Mouse (Mus musculus): ENCODE results near the gene Dip2a. TPM values are rescaled to one million over a fixed set of nuclear protein-coding genes. Genes with fewer than 3 reads are reported as not detected.

The Dip2a gene
- polyA plus RNA-seq, 1 experiment from 2014 or later = 9.0 TPM

DNA sequence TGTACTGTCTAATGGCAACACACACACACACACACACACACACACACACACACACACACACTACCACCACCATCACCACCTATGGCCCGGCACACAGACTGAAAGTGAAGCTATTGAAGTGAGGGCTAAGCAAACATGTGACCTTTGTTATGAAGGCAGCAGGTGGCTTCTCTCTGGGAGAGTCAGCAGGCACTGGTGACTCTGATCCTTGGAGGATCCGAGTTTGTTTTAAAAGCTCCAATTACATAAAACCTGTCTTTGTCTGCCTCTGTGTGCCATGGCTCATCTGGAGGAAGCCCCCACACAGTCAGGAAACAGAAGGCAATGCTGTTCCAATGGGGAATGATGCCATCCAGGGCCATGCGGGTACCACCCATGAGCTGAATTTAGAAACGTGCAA, 98.5 kb downstream of the Dip2a start:
- Histone ChIP-seq H3K36me3 (ENCODE audit: control insufficient read depth, insufficient read depth) (no peaks in the 10 kb centered on the region), H3K4me3 (ENCODE audit: low read length) (no peak overlapping the region), H3K27me3 (ENCODE audit: control insufficient read depth, insufficient read depth, low read length) (no peaks in the 10 kb centered on the region), H3K9ac (ENCODE audit: low read length) (no peak overlapping the region), H3K27ac (ENCODE audit: low read length) (no peak overlapping the region), H3K4me1 (ENCODE audit: control insufficient read depth, insufficient read depth, low read length) (no peaks in the 10 kb centered on the region), H3K4me2 (ENCODE audit: low read depth, low read length) (no peak overlapping the region), H3K9me3 (replicated peaks; ENCODE audit: control insufficient read depth, low read length) (no peaks in the 10 kb centered on the region)
- WGBS = 47% methylated on average over 4 of the region's 4 CpGs
- ATAC-seq (replicated peaks; ENCODE audit: extremely low read depth, insufficient read depth, low FRiP score) = no peak

DNA sequence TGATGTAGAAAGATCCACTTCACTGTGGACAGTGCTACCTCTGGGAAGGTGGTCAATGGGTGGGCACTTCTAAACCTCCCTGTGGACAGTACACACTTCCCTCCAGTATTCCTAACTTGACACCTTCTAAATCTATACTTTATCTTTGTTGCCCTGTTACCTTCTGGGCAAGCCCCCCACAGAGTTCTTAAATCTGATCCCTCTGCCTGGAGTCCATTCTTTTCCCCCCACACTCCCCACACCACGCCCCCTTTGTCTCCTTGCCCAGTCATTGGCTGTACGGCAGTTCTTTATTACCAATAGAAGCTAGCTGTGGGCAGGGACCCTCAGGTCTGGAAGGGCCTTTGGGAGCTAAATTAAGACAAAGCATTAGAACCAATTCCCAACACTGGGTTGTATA, 100.0 kb downstream of the Dip2a start:
- Histone ChIP-seq H3K9me3 (replicated peaks; ENCODE audit: control insufficient read depth, low read length) (no peaks in the 10 kb centered on the region), H3K4me1 (ENCODE audit: control insufficient read depth, insufficient read depth, low read length) (no peaks in the 10 kb centered on the region), H3K27ac (ENCODE audit: low read length) (no peak overlapping the region), H3K4me2 (ENCODE audit: low read depth, low read length) (no peak overlapping the region), H3K36me3 (ENCODE audit: control insufficient read depth, insufficient read depth) (no peaks in the 10 kb centered on the region), H3K9ac (ENCODE audit: low read length) (no peak overlapping the region), H3K4me3 (ENCODE audit: low read length) (no peak overlapping the region), H3K27me3 (ENCODE audit: control insufficient read depth, insufficient read depth, low read length) (no peaks in the 10 kb centered on the region)
- 71% methylated on average over 2 of the region's 2 CpGs for WGBS
- no peak for ATAC-seq (replicated peaks; ENCODE audit: extremely low read depth, insufficient read depth, low FRiP score)

DNA sequence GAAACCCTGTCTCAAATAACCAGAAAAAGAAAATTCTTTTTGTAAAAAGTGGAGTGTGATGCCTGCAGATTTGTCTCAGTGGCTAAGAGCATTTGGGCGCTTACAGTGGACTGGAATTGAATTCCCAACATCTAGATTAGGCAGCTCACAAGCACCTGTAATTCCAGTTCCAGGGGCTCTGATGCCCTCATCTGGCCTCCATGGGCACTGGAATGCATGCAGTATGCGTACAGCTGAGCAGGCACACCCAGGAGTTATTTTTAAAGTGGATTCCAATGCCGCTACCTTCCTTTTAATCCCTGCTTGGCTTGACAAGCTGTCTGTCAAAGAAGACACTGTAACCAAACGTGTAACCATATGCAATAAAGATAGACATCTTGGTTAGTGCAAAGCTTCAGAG, 105.7 kb downstream of the Dip2a start:
- peaks cover 17% of the 10 kb centered on the region for H3K4me1 ChIP-seq (ENCODE audit: control insufficient read depth, insufficient read depth, low read length)
- 41% methylated on average over 4 of the region's 4 CpGs for WGBS
- H3K27ac ChIP-seq (ENCODE audit: low read length) = no peak overlapping the region
- H3K4me2 ChIP-seq (ENCODE audit: low read depth, low read length) = no peak overlapping the region
- no peak overlapping the region for H3K4me3 ChIP-seq (ENCODE audit: low read length)
- H3K9me3 ChIP-seq (replicated peaks; ENCODE audit: control insufficient read depth, low read length) = no peaks in the 10 kb centered on the region
- no peaks in the 10 kb centered on the region for H3K36me3 ChIP-seq (ENCODE audit: control insufficient read depth, insufficient read depth)
- H3K9ac ChIP-seq (ENCODE audit: low read length) = no peak overlapping the region
- H3K27me3 ChIP-seq (ENCODE audit: control insufficient read depth, insufficient read depth, low read length) = no peaks in the 10 kb centered on the region
- ATAC-seq (replicated peaks; ENCODE audit: extremely low read depth, insufficient read depth, low FRiP score) = no peak

DNA sequence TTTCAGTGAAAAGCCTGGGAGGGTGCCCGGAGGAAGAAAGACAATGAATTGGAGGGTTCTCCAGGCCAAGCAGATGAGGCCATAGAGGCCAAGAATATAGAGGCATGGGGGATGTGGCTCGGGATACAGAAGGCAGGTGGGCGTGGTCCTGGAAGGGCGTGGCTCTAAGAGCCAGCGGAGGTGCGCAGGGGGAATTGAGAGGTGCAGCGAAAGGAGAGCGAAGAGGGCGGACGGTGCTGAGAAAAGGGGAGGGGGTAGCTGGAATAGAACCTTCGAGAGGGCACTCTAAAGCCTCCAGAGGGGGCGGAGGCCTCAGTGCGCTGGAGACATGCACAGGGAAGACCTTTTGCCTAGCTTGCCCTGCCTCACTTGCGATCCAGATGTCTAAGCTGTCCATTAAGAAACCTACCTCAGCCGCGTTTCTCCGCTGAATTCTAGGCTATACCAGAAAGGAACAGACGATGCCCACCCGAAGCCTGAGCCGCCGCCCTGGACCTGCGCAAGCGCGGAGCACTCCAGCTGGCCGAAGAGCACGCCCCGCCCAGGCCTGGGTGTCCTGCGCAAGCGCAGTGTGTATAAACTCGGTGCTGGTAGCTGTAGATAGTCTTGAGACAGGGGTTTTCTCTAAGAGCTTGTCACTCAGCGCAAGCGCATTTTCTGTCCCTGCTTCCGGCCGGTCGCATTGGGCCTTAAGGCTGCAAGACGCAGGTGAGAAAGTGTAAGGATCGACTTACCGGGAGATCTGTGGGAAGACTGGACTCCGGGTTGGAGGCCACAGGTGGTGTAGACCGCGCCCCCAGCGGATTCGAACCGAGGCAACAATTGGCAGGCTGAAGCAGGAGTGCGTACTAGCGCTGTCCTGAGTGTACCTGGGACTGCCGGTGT, 107.5 kb downstream of the Dip2a start, which contains the start of gene Prmt2:
Prmt2 (minus strand) TSS at position 525 of the 885 bp plus-strand sequence.
- under 1% methylated on average over 47 of the region's 47 CpGs for WGBS
- H3K36me3 ChIP-seq (ENCODE audit: control insufficient read depth, insufficient read depth) = no peaks in the 10 kb centered on the region
- H3K27ac ChIP-seq (ENCODE audit: low read length) = peak within 1 kb of the TSS; percentile 93
- H3K9me3 ChIP-seq (replicated peaks; ENCODE audit: control insufficient read depth, low read length) = no peaks in the 10 kb centered on the region
- H3K4me2 ChIP-seq (ENCODE audit: low read depth, low read length) = peak within 1 kb of the TSS; percentile 83
- peak; percentile 98 for ATAC-seq (replicated peaks; ENCODE audit: extremely low read depth, insufficient read depth, low FRiP score)
- H3K4me1 ChIP-seq (ENCODE audit: control insufficient read depth, insufficient read depth, low read length) = peaks cover 17% of the 10 kb centered on the region
- H3K4me3 ChIP-seq (ENCODE audit: low read length) = peak within 1 kb of the TSS; percentile 91
- H3K9ac ChIP-seq (ENCODE audit: low read length) = peak within 1 kb of the TSS; percentile 87
- H3K27me3 ChIP-seq (ENCODE audit: control insufficient read depth, insufficient read depth, low read length) = no peaks in the 10 kb centered on the region

GRCm38 (mm10) chr10:76229627-76230026, 115.5 kb downstream of the Dip2a start:
- ATAC-seq (replicated peaks; ENCODE audit: extremely low read depth, insufficient read depth, low FRiP score) = no peak
- H3K27ac ChIP-seq (ENCODE audit: low read length) = no peak overlapping the region
- no peak overlapping the region for H3K4me3 ChIP-seq (ENCODE audit: low read length)
- peaks cover 8% of the 10 kb centered on the region; the same call in 1 of the 2 replicates for H3K36me3 ChIP-seq (ENCODE audit: control insufficient read depth, insufficient read depth)
- no peaks in the 10 kb centered on the region for H3K27me3 ChIP-seq (ENCODE audit: control insufficient read depth, insufficient read depth, low read length)
- H3K9ac ChIP-seq (ENCODE audit: low read length) = no peak overlapping the region
- H3K9me3 ChIP-seq (replicated peaks; ENCODE audit: control insufficient read depth, low read length) = no peaks in the 10 kb centered on the region
- no peaks in the 10 kb centered on the region for H3K4me1 ChIP-seq (ENCODE audit: control insufficient read depth, insufficient read depth, low read length)
- 62% methylated on average over 1 of the region's 1 CpGs for WGBS
- no peak overlapping the region for H3K4me2 ChIP-seq (ENCODE audit: low read depth, low read length)

DNA sequence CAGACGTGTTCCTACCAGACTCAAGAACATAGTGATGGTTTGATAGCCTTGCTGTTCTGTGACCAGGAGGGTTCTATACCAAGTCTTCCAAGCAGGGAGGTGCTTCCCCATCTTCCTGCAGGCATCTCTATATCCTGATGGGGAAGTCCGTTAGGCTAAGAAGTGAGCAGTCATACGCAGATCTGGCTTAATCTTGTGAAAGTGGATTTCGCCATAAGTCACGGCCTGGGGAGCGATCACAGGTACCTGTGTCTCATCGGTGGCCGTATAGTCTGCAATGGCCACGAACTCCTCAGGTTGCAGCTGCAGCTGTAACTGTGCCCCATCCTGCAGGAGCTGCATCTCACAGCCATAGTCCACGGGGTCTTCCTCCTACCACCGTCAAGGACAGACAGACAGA, 119.1 kb downstream of the Dip2a start:
- Histone ChIP-seq H3K4me2 (ENCODE audit: low read depth, low read length) (no peak overlapping the region), H3K27ac (ENCODE audit: low read length) (no peak overlapping the region), H3K4me1 (ENCODE audit: control insufficient read depth, insufficient read depth, low read length) (no peaks in the 10 kb centered on the region), H3K9ac (ENCODE audit: low read length) (no peak overlapping the region), H3K9me3 (replicated peaks; ENCODE audit: control insufficient read depth, low read length) (no peaks in the 10 kb centered on the region), H3K27me3 (ENCODE audit: control insufficient read depth, insufficient read depth, low read length) (no peaks in the 10 kb centered on the region), H3K36me3 (ENCODE audit: control insufficient read depth, insufficient read depth) (peaks cover 26% of the 10 kb centered on the region), H3K4me3 (ENCODE audit: low read length) (no peak overlapping the region)
- WGBS = 93% methylated on average over 11 of the region's 11 CpGs
- ATAC-seq (replicated peaks; ENCODE audit: extremely low read depth, insufficient read depth, low FRiP score) = no peak

GRCm38 (mm10) chr10:76218240-76218639, 126.9 kb downstream of the Dip2a start:
- peaks cover 12% of the 10 kb centered on the region for H3K9me3 ChIP-seq (replicated peaks; ENCODE audit: control insufficient read depth, low read length)
- ATAC-seq (replicated peaks; ENCODE audit: extremely low read depth, insufficient read depth, low FRiP score) = no peak
- H3K4me1 ChIP-seq (ENCODE audit: control insufficient read depth, insufficient read depth, low read length) = no peaks in the 10 kb centered on the region
- H3K9ac ChIP-seq (ENCODE audit: low read length) = no peak overlapping the region
- H3K4me2 ChIP-seq (ENCODE audit: low read depth, low read length) = no peak overlapping the region
- H3K36me3 ChIP-seq (ENCODE audit: control insufficient read depth, insufficient read depth) = peaks cover 55% of the 10 kb centered on the region
- H3K4me3 ChIP-seq (ENCODE audit: low read length) = no peak overlapping the region
- no peaks in the 10 kb centered on the region for H3K27me3 ChIP-seq (ENCODE audit: control insufficient read depth, insufficient read depth, low read length)
- no peak overlapping the region for H3K27ac ChIP-seq (ENCODE audit: low read length)
- 69% methylated on average over 9 of the region's 9 CpGs for WGBS

GRCm38 (mm10) chr10:76217056-76217455, 128.0 kb downstream of the Dip2a start:
- peaks cover 48% of the 10 kb centered on the region for H3K36me3 ChIP-seq (ENCODE audit: control insufficient read depth, insufficient read depth)

GRCm38 (mm10) chr10:76214161-76214560, 130.9 kb downstream of the Dip2a start:
- 86% methylated on average over 4 of the region's 4 CpGs for WGBS
- no peak overlapping the region for H3K27ac ChIP-seq (ENCODE audit: low read length)
- H3K4me2 ChIP-seq (ENCODE audit: low read depth, low read length) = no peak overlapping the region
- no peak overlapping the region for H3K9ac ChIP-seq (ENCODE audit: low read length)
- H3K9me3 ChIP-seq (replicated peaks; ENCODE audit: control insufficient read depth, low read length) = peaks cover 12% of the 10 kb centered on the region
- H3K4me1 ChIP-seq (ENCODE audit: control insufficient read depth, insufficient read depth, low read length) = no peaks in the 10 kb centered on the region
- H3K4me3 ChIP-seq (ENCODE audit: low read length) = no peak overlapping the region
- H3K36me3 ChIP-seq (ENCODE audit: control insufficient read depth, insufficient read depth) = peaks cover 46% of the 10 kb centered on the region
- no peaks in the 10 kb centered on the region for H3K27me3 ChIP-seq (ENCODE audit: control insufficient read depth, insufficient read depth, low read length)
- ATAC-seq (replicated peaks; ENCODE audit: extremely low read depth, insufficient read depth, low FRiP score) = no peak

More at GRCm38 (mm10) chr10:76217056-76217455, 128.0 kb downstream of the Dip2a start:
- 96% methylated on average over 17 of the region's 17 CpGs for WGBS
- Histone ChIP-seq H3K9ac (ENCODE audit: low read length) (no peak overlapping the region), H3K27me3 (ENCODE audit: control insufficient read depth, insufficient read depth, low read length) (no peaks in the 10 kb centered on the region), H3K4me2 (ENCODE audit: low read depth, low read length) (no peak overlapping the region), H3K9me3 (replicated peaks; ENCODE audit: control insufficient read depth, low read length) (peaks cover 12% of the 10 kb centered on the region), H3K4me3 (ENCODE audit: low read length) (no peak overlapping the region), H3K27ac (ENCODE audit: low read length) (no peak overlapping the region), H3K4me1 (ENCODE audit: control insufficient read depth, insufficient read depth, low read length) (no peaks in the 10 kb centered on the region)
- no peak for ATAC-seq (replicated peaks; ENCODE audit: extremely low read depth, insufficient read depth, low FRiP score)
